Mouse (Mus musculus) adrenal gland, postnatal 0 days (tissue): ENCODE results near the gene Ntng1. TPM values are rescaled to one million over a fixed set of nuclear protein-coding genes. Genes with fewer than 3 reads are reported as not detected.

Source experiments
- polyA plus RNA-seq: library from polyadenylated mRNA; unstranded; fragments of >200 nt; fragmentation: Nextera tagmentation; extraction: Ambion mirVana; gene quantifications from 2 replicates; pipeline ENCODE4 v1.2.1, GENCODE M21; 2015

Ntng1 gene
- 6.2 and 15.8 TPM in 2 replicates for polyA plus RNA-seq

DNA sequence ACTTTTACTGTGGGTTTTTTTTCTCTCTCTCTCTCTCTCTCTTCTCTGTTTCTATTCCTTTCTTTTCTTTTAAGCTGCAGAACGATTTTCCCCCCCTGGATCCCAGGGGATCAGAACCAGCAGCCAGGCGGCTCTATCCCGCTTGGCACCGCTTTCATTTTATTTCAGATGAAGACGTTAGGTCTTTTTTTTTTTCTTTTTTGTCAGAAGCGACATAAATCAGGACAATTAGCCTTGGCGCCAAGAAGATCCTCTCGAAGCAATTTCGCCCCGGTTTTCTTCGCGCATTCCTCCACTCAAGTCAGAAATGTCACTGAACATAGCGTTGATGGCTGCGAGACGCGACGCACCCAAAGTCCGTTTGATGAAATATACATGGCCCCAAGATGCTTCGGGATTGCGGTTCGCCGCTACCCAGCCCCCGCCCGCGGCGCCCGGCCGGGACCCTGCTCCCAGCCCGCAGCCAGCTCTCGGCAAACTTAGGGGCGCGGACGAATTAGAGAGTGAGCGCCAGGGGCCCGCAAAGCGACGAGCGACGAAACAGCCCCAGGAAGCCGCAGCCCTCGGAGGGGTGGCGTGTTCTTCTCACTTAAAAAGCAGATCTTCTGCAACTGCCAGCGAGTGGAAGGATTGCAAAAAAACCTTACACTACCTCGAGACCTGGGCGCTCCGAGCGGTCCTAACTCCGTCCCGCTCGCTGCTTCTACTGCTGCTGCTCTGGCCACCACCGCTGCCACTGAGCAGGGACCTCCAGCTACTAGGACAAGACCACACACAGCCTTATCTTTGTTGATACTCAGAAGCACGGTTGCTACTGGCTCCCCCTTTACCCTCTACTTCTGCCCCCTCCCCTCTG is at the start of gene Ntng1:
TSS of gene Ntng1 (minus strand) at position 806 of the 856 bp plus-strand sequence.

Other genes starting within 250 kb of the Ntng1 start
- 13.6 and 18.5 TPM in 2 replicates for gene Prmt6, start 107.0 kb upstream of the Ntng1 start, polyA plus RNA-seq